Mouse (Mus musculus): ENCODE data around the gene Tmbim6.
"Not testable (repeated sequence)": the region's sequence is repeated elsewhere in the genome, so short reads cannot be mapped to it uniquely, and the experiment has no call there.

Gene Tmbim6

DNA sequence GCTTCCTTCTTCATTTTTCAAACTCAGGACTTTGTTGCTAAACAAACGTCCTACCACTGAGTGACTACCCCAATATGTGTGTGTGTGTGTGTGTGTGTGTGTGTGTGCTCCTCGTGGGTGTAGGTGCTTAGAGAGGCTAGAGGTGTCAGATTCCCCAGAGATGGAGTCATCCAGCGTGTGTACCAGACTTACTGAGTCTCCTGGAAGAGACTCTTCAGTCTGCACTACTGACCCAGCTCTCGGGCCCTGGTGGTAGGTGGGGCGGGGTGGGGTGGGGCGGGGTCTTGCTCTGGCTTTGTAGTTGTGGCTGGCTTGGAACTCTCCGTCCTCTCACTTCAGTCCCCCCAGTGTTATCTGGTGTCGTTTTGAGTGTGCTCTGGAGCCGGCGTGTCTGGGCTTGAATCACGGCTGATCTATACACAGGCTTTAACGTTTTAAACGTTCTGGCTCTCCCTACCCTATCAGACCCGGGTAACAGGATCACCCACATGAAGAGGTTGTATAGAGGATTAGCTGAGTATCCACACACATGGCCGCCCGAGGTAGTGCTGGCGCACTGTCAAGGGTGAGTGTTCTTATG is 25.1 kb downstream of the Tmbim6 start:
- no peak for DNase-seq (ENCODE audit: low spot score)

DNA sequence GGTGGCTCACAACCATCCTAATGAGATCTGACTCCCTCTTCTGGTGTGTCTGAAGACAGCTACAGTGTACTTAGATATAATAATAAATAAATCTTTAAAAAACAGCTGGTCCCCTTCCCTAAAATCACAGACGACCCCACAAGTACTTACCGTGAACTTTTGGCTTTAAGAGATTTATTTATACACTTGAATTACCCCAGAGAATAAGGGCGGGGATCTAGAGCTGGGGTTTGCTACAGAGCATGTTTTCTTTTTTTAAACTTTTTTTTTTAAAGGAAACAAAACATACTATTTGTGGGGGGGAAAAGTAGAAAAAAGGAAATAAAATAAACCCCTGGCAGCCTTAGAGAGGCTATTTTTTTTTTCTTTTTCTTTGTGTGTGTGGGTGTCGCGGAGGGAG is 27.4 kb downstream of the Tmbim6 start:
- DNase-seq (ENCODE audit: low spot score), result no peak

DNA sequence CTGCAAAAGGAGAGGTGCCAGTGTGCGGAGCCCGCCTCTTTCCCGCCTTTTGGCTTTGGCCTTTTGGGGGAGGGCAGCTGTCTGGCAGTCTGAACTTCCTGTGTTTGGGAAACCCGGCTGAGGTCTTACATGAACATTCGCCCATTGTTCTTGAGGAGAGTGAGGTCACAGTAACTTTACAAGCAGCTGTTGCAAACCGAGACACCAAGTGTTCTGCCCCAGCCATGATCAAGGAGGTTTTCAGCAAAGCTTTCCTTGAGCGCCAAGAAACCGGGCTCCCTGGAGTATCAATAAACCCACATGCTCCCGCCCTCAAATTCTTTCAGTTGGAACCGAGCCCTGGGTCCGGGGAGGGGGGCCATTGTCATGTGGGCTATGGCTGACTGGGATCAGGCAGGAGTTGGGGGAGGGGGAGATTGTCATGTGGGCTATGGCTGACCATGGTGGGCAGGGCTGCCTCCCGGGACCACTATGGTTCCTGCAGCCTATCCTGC is 27.9 kb downstream of the Tmbim6 start:
- peak; percentile 70 for DNase-seq (ENCODE audit: low spot score)

DNA sequence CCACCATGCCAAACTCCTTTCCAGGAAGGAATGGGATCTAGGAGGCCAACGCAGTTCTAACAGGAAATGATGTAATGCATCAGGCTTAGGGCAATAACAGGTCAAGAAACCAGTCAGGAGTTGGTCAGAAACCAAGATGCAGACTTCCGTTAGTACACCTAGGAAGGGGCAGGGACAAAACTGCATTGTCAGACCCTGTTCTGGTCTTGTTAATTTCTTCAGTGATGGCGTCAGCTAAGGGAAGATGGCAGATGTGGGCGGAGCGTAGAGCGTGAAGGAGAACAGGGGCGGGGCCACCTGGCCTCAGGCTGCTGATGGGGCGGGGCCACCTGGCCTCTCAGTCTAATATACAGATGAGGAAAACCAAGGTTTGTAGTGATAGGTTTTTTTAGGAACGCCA is 28.5 kb downstream of the Tmbim6 start:
- no peak for DNase-seq (ENCODE audit: low spot score)

DNA sequence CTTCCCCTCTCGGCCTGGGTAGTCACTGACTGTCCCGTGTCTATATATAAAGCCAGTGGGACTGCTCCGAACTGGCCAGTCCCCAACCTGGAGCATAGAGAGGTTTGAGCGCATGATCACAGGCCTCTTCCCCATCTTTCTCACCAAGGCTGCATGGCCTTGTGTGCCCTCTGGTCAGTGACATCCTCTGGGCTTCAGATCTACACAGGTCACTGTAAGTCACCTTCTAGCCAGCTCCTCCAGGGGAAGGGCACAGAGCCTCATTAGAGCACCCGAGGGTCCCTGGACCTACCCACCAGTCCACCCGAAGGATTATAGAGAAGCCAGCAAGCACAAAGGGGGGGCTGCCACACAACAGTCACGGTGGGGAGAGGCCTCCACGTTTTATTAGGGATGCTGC is 29.0 kb downstream of the Tmbim6 start:
- DNase-seq (ENCODE audit: low spot score), result no peak

DNA sequence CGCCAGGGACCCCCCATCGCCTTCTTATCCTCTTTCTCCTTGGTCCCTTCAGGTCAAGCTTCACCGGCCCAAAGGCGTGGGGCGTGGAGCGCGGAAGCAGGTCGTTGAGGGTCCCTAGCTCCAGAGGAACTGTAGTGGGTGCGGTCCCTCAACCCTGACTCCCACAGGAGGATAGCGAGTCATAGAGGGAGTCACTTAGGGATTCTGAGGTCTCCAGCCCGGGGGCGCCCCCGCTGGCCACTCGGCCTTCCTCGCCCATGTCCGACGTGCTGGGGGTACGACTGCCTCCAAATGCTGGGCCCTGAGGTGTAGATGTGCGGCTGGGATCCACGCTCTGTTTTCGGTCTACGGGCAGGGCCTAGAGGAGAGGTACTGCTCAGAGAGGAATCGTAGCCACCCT is 29.9 kb downstream of the Tmbim6 start:
- DNase-seq (ENCODE audit: low spot score), result no peak

DNA sequence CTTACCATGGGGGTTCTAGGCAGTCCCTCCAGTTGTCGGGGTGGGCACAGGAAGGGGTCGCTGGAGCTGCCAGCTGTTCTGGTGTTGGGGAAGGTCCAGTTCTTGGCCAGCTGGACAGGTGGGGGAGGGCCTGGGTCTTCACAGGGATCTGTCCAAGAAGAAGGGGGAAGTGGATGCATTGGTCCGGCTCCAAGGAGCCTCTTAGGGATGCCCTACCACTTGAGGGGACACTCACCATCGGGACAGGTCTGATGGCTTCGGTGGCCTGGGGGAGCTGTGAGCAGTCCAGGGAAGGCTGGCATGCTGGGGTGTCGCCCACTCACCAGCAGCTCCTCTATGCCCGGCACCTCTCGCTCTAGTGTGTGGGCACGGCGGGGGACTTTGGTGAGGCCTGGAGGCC is 30.4 kb downstream of the Tmbim6 start:
- DNase-seq (ENCODE audit: low spot score), result no peak

DNA sequence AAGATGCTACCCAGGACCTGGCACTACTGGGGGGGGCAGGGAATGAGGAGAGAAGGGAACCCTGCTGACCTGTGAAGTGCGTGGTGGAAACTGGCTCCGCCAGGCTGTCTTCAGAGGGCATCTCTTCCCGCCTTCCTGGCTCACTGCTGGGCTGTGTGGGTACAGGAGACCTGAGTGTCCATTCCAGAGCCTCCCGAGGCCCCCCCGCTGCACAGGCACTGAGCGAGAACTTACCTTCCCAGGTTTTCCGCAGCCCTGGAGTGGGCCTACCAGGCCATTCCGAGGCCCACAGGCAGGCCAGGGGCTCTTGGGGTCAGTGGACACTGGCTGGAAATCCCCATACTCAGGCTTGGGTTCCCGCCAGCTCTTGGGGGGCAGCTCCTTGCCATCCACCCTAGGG is 31.2 kb downstream of the Tmbim6 start:
- no peak for DNase-seq (ENCODE audit: low spot score)

DNA sequence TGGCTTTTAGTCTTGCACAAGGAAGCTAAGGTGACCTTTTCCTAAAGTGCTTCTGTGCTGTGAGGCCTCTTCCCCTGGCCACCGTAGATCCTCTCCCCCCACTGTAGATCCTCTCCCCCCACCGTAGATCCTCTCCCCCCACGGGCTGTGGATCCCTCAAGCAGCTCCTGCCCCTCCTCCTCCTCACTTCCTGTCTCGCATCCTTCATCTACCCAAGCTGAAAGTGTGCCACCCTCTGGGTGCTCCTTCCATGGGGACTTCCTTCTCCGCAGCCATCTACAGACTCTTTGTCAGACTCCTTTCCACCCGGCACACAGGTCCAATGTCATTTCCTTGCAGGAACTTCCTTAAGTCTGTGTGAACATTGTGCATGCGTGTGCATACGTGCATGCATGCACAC is 37.7 kb downstream of the Tmbim6 start:
- no peak for DNase-seq (ENCODE audit: low spot score)

DNA sequence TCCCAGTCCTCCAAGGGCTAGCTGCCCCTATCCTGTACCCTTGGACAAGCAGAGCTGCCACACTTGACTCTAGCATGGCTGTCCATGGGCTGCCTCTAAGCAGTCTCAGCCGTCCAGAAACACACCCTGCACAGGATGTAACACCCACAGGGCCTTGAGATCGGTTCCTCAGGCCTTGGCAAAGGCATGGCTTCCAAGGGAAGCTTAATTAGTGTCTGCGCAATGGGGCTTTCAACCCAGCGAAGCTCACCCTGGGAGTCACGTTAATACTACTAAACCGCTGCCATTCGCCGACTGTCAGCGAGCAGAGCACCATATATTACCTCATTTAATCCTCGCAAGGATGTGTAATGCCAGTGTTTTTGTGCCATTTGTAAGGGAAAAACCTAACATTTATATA is 38.4 kb downstream of the Tmbim6 start:
- no peak for DNase-seq (ENCODE audit: low spot score)

DNA sequence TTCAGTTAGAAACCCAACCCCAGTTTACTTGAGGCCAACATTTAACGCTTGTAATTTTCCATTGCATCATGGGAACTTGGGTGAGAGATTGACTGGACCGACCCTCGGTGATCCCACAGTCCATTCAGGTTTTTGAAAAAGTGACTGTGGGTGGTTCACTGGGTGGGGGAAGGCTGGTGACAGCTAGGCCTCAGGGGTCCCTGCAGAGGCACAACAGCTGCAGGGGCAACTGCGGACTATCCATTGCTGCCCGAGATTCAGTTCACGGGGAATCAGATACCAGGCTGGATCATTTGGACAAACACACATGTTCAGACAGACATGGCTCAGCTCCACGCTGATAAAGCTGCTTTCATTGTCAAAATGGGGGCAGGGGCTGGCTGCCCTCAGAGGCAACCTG is 38.8 kb downstream of the Tmbim6 start:
- DNase-seq (ENCODE audit: low spot score), result no peak

DNA sequence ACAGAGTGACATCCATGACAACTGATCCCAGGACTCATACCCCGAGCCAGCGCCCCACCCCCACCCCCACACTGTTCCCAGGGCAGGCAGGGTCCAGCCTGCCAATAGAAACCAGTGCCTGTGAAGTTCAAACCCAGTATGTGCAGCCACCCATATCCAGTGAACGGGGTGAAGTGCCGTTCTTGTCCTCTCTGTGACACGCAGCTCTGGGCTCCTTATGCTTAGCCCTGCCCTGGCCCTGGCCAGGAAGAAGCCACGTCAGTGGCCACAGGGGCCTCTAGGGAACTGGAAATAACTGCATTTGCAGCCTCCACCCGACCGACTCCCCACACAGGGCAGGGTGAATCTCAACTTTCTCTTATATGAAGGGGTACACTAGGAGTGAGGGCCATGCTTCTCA is 39.3 kb downstream of the Tmbim6 start:
- DNase-seq (ENCODE audit: low spot score), result no peak

DNA sequence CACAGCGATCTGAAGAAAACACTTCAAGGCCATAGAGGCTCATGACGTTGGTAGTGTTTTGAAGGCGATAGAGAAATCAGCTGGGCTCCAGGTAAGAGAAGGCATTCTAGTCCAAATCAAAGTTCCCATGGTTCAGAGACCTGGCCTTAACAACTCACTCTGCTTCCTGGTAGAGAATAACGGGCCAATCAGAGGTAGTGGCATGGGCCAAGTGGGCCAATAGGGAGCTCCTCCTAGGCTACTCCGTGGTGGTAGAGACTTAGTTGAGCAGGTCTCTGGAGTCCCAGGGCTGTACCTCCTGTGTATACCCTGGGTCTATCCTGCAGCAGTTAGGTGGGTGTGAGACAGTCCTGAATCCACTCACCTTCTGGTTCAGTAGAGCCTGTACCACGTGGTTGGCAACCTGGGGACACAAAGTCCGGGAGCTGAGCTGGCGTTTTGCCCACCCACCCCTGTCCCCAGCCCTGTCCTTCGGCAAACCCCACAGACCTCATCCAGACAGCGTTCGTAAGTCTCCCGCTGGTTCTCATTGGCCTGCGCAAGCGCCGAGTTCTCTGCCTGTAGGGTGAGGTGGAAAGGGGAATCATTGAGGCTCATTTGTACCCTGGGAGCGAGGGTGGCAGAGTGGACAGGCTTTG is 40.5 kb downstream of the Tmbim6 start:
- no peak for DNase-seq (ENCODE audit: low spot score)

DNA sequence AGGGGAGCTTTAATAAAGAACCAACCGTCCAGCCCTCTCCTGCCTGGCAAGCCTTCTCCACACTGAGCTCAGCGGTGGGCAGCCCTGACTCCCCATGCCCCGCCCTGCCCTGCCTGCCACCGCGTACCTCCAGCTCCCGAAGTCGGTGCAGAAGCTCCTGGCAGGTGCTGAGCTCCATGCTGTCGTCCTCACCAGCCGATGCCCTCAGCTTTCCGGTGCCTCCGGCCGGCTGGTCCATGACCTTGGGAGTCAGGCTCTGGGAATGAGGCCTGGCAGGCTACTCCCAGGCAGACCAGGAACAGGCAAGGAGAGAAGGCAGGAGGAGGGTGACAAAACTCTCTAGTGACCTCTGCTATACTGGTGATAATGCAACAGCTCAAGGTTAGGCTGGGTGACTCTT is 41.2 kb downstream of the Tmbim6 start:
- DNase-seq (ENCODE audit: low spot score), result no peak

DNA sequence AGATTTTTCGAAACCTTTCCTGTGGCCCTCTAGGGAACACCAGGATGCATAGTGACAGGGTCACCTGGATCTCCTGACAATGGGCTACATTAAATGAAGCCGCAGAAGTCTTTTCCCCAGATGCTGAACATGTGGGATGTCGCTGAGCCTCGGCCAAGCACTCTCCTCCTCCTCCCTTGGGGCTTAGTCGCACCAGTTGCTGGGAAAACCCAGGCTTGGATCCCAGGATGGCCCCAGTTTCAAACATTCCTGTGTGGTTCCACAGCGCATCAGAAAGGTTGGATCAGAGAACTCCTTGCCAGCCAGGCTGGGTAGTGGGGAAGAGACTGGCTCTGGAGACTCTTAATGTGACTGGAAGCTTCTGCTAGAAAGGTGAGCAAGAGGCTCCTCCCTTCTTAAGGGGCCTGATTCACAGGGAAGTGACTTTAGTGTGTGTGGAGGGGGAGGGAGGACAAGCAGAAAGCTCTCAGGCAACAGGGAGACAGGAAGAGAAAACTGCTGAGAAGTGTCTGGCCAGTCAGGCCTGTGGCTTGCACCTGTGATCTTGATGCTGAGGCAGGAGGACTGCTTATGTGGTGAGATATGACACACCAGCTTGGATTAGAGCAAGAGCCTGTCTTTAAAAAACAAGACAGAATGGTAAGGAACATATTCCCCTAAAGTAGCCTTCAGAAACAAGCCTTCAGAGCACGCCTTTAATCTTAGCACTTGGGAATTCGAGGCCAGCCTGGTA is 46.5 kb downstream of the Tmbim6 start:
- DNase-seq (ENCODE audit: low spot score), result no peak

DNA sequence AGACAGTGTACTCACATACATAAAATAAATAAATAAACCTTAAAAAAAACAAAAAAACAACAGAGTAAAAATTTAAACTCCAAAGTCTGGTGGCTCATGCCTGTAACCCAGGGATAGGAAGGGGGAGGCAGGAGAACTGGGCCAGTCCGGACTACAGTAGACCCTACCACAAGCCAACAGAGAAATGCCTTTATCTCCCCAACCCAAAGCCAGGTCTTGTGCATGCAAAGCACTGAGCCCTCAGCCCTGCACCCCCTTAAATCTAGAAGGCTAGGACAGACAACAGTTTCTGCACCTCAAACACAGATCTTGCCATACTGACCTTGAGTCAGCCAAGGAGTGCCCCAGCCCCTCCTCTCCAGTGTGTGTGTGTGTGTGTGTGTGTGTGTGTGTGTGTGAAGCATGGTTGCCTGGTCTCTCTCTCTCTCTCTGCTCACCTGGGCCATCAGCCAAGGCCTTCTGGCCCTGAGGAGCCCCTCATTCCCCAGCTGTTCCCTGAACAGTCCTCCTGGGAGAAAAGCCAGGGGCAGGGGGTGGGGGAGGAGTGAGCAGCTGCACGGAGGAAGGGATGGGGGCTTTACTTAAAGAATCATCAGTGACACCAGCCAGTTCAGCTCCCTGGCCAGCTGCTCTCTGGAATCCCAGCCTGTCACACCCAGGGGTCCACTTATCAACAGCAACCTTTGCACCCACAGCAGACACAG is 47.6 kb downstream of the Tmbim6 start:
- DNase-seq (ENCODE audit: low spot score), result peak; percentile 31

DNA sequence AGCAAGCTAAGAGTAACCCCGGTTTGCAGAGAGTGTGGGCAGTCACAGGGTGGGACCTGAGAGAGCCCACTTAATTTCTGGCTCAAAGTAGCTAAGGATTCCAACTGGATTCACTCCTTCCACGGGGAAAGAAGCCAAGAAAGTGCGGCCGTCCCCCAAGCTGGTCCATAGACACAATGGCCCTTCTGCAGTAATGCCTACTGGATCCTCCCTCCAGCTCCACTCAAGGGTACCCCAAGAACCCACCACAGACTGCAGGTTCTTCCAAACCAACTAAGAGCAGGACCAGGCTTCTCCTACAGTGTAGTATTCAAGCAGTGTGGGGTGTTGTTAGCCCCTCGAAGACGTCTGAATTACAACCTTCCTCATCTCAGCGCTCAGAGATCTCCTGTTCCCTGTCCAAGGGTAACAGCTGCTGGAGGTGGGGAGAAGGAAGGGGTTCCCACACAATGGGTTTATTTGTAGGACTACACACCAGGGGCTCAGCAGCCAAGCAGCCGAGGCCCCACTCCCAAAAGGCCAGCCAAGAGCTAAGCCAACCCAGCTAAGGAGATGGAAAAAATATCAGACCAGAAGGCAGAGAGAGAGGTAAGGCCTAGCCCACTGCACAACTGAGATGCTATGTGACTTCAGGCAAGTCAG is 48.3 kb downstream of the Tmbim6 start:
- no peak for DNase-seq (ENCODE audit: low spot score)

DNA sequence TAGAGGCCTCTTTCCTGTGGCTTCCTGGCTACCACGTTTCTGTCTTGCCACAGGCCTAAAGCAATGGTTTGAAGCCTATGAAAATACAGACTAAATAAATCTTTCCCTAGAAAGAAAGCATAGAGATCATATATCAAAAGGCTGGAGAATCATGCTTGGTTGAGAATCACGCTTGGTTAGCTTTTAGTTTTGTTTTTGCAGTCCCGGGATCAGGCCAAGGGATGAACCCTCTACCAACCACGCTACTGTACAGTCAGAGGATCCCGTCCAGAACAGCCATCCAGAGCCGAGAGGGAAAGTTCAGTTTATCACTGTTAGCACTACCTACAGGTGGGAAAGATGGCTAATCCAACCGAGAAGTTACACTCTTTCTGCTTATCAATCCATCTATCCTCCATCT is 49.7 kb downstream of the Tmbim6 start:
- DNase-seq (ENCODE audit: low spot score), result no peak

DNA sequence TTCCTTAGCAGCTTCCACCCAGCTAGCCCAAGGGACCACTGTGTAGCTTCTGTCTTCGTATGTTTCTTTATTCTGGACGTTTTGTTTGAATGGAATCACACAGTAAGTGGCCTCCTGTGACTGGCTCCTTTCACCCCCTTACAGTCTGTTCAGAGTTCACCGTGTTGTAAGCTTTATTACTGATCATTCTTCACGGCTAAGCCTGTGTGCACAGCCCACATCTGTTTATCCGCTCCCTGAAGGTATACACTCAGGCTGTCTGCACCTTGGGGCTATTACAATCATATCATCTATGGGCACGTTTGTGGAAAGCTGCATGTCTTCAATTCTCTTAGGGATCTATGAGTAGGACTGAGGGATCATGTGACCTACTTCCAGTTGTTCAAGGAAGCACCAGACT is 52.9 kb downstream of the Tmbim6 start:
- DNase-seq (ENCODE audit: low spot score), result no peak

DNA sequence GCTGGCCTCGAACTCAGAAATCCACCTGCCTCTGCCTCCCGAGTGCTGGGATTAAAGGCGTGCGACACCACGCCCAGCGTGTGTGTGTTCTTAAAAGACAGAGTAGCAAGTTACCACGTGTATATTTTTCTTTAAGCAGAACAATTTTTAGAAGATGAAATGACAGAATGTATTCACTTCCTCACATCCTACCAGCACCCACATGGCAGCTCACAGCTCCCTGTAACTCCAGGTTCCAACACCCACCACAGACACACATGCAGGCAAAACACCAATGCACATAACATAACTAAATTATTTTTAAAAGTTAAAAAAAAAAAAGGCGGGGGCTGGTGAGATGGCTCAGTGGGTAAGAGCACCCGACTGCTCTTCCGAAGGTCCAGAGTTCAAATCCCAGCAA is 53.5 kb downstream of the Tmbim6 start:
- not testable (repeated sequence) for DNase-seq (ENCODE audit: low spot score)

DNA sequence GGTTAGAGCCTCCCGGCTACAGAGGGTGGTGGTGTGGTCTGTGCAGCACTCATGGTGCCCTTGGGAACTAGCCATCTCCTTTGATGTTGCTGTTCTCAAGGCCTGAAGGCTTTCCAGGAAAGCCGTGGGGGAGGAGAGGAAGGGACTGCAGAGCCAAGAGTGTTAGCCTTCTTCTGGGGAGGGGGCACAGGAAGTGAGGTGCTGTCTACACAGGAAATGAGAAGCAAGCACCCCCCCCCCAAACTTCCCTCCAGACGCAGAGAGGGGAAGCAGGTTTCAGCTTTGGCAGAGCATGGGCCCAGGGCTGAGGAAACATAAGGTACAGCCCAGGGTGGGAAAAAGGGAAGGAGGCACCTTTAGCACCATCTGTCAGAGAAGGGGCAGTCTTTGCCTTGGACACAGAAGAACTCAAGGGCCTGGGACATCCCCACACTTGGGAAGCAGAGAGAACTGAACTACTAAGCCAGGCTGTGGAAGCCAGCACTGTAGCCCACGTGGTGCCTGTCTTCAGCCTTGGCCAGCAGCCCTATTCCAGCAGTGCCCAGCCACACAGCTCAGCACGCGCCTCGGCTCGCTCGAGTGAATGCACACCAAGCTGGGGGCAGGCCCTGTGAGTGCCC is 56.6 kb downstream of the Tmbim6 start:
- DNase-seq (ENCODE audit: low spot score), result no peak

DNA sequence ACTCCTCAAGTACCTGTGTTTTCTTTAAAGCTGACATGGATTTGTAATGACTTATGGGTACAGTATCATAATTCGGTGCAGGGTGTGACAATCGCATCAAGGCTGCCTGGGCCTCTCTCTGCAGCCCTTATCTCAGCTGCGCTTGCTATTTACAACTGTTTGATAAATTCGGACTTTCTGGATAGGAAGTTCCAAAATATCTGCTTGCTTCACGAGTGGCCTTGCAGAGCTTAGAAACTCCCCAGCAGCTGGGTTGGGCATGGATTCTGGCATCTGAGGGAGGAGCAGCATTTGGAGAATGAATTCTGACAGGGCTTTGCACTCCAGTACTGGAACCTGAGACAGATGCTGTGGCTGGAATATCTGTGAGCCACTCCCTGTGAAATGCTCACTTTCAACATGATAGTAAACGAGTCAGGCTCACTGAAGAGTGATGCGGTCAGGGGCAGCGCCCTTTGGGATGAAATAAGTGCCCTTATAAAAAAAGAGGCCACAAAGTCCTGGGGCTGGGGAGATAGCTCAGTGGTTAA is 57.1 kb downstream of the Tmbim6 start:
- no peak for DNase-seq (ENCODE audit: low spot score)

Data from retina, embryonic 14.5 days (tissue).